Mouse (Mus musculus) kidney, adult 2 months (tissue): ENCODE results near the gene Adgrl2.

ENCODE experiments used
- CTCF ChIP-seq: fragments of 200-500 bp; conservative IDR thresholded peaks from 2 replicates; pipeline ENCODE4 v1.5.1; 2011; ENCODE audit warnings: low read depth, mild to moderate bottlenecking, control low read depth, low read length, moderate library complexity, mixed read lengths; ENCODE audit not compliant: insufficient read depth, insufficient read length
- POLR2A ChIP-seq: fragments of 200-500 bp; IDR thresholded peaks from one replicate; pipeline ENCODE4 v1.6.1; 2011; ENCODE audit warnings: low read depth, low read length, control low read depth

- TF ChIP-seq POLR2A (no peak), CTCF (no peak)
These were observed 91.7 kb downstream of the Adgrl2 start for GRCm38 (mm10) chr3:148898535-148899250.
